Mouse (Mus musculus) effector memory CD4-positive, alpha-beta T cell, adult 7 months (primary cell): ENCODE results near the gene Uaca. TPM values are rescaled to one million over a fixed set of nuclear protein-coding genes. Genes with fewer than 3 reads are reported as not detected.

ENCODE experiments used
- polyA plus RNA-seq: library from polyadenylated mRNA; unstranded; fragments of 100-300 nt; shearing (Covaris generic); gene quantifications from one replicate; pipeline ENCODE4 v1.2.1, GENCODE M21; 2017

Gene Uaca
- 0.27 TPM for polyA plus RNA-seq

DNA sequence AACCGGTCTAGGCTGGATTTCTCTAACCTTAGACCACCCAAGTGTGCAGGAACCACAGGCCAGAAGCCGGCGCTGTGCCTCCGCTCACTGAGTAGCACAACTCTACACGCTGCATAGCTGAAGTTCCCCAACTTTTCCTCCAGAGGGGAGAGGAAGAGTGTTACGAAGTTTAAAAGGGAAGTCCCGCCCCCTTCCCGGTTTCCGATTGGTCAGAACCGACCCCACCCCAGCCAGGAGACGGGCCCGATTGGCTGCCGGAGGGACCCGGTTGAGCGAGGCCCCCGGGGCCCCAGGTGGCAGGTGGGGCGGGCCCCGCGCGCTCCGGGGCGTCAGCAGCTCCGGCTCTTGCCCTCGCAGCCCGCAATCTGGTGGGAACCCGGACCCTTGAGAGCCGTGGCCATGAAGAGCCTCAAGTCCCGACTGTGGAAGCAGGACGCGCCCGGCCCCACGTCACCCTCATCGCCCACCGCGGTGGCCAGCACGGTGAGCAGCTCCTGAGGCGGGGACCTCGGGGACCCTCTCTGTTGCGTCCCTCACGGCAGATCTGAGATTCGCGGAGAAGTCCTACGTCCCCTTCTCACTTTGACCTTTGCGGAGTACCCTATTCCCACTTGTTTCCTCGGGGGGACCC is at the start of gene Uaca:
Uaca (plus strand) TSS at position 333 of the 631 bp plus-strand sequence.

Other genes starting within 250 kb of the Uaca start
- gene Lrrc49, start 106.4 kb upstream of the Uaca start, polyA plus RNA-seq = 1.4 TPM
- gene Larp6, start 81.6 kb upstream of the Uaca start, polyA plus RNA-seq = not detected